Mouse (Mus musculus) ovary, postnatal 36 days (tissue): Measurements from ENCODE around the gene Itgb2.
A peak's percentile ranks its signal among the peaks of the same experiment; 100 is the strongest.

ENCODE experiments used
- DNase-seq: peaks from one replicate; pipeline ENCODE4 v3.0.0; 2022; ENCODE audit warnings: low spot score, mixed read lengths

The Itgb2 gene

DNA sequence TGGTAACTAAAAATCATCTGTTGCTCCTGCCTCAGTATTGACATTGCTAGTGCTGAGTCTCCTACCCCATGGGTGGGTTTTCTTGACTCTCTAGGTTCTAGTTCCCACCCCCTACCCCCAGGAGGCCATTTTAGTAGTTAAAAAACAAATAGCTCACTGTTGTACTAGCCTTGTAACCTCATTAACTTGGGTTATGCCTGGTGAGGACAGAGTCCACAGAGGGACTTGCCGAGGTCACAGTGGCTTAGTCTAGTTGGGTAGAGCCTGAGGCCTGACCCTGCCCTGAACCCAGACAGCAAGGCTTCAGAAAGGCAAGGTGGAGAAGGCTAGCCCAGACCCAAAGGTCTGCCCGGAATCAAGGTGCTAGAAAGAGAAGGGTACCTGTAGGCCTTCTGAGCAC is 58.0 kb downstream of the Itgb2 start:
- no peak for DNase-seq

DNA sequence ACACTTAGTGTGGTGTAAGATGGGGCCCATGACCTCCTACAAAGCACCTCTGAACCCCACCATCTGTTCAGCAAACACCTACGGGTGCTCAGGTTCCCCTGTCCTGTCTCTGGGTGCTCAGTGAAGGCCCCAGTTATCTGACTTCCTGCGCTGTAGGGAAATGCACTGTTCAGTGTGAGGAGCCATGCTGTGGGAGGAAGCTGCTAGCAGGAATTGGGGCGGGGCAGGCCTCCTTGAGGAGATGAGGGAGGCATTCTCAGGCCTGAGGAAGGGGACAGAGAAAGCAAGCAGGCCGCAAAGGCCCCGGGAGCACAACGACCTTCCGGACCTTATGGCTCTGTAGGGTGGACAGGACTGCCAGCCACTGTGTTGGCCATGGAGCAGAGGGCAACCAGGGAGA is 59.1 kb downstream of the Itgb2 start:
- DNase-seq = no peak

DNA sequence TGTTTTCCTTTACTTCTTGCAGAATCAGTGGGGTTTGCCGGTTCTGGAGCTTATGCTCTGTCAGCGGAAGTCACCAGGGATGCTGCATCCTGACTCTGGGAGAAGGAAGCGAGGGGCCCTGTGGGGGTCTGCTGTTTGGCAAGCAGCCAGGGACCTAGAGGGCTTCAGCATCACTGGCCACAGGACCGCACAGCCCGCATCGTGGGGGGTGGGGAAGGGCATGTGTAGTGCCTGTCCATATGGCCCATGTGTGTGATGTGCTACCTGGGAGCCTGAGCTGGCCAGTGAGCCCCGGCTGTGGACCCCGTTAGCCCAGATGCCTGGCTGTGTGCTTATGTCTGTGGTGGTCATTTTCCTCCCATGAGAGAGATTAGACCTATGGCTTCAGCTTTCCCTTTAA is 59.7 kb downstream of the Itgb2 start:
- no peak for DNase-seq

DNA sequence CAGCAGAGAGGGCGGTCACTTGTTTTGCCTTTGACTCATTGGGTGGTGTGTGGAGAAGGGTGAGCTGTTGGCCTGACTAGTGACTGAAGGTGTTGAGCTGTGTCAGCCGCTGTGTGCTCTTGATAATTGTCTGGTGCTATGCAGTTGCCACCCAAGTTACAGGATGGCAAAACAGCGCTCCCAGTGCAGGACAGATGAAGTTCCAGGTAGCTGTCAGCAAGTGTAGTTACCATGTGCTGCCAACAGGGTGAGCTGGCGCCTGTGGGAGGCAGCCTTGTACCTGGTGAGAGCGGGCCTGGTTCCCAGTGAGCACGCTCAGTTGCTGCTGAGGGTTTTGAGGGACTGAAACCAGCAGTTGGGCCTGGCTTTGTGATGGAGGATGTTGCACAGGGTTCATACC is 60.8 kb downstream of the Itgb2 start:
- peak; percentile 52 for DNase-seq

DNA sequence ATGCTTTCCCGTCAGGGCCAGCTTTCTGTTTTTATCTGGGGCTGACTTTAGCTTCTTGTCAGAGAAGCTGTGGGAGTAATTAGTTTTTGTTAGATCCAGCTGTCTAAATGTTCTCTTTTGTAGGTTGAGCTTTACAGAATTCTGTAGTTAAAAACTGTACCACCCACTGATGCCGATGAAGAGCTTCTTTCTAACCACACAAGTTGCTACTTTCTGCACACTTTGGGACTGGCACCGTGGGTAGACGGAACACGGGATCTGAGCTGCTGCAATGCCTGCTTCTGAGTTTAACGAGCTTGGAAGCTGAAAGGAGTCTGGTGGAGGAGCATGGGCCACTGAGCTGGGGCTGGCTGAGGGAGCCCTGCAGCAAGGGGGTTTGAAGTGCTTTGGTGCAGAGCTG is 61.5 kb downstream of the Itgb2 start:
- DNase-seq = no peak

DNA sequence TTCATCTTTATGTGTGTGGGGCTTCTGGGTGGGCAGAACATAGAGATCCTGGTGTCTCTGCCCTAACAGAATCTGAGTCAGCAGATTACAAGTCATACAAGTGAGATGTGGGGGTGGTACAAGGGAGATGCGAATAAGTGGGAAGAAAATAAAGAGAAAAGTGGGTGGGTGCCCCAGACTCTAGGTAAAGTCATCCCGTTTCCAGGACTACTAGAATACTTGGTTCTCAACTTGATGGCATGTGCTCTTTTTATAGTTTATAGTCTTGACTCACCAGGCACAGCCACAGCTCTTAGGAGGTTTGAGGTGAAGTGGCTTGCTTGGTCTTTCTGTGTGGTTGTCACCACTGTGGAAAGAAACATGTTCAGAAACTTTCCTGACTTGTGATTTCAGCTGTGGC is 66.0 kb downstream of the Itgb2 start:
- DNase-seq = no peak

DNA sequence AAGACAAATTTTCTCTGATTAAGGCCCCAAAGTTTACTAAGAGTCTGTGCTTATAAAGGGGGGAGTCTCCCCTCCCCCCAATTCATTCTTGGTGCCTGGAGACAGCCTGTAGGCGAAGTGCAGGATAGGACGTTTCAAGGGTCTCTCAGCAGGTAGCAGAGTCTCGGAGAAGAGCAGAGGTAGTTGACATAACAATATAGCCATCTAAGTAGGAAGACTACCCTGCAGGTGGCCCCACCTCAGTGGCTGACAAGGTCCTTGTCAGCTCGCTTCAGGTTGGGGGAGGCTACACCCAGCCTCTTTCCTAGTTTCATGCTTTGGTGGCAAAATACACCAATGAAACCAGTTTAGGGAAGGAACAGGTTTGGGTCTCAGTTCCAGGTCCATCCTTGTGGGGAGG is 73.0 kb downstream of the Itgb2 start:
- DNase-seq = no peak

DNA sequence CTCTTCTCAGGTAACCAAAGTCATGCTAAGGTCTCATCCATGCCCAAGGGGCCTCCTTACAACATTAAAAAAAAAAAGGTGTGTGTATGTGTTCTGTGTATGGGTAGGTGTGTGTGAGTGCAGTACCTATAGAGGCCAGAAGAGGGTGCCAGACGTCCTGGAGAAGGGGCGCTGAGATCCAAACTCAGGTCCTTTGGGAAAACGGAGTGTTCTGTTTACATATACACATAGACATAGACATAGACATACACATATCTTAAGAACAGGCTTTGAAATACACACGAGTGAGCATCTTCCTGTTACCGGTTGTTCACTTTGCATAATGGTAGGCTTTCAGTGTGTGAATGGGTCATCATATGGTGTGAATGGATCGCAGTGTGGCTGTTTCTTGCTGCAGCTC is 74.1 kb downstream of the Itgb2 start:
- DNase-seq = no peak

DNA sequence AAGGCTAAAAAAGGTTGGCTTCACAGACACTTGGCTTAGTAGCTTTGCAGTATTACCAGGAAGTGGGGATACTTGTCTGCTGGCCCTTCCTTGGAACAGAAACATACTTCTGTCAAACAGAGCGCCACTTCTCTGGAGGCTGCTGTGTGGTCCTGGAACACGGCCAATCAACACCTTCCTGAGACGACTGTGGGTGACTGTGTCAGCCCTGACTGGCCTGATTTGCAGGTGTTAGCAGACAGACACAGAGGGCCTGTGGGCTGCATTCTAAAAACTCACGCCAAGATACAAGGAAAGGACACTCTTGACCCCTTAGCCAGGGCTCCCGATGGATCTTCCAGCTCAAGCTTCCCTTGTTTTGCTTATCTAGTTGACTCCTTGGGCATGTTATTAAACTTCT is 74.9 kb downstream of the Itgb2 start:
- DNase-seq = no peak

DNA sequence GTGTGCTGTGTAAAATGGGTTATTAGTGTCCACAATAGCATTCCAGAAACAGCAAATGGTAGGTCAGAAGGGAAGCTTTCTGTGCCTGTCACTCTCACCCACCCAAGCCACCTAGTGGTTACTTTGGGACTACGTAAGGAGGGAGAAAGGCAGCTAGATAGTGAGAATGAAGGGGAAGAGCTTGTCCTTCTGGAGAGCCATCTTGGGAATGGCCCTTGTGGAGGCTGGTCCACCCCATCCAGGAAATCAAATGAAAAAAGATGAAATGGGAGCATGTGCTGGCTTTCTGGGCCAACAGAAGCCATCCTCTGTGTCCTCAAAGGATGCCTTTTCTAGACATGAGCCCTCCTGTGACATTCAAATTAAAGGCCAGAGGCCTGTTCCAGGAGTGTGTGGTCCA is 75.3 kb downstream of the Itgb2 start:
- DNase-seq = no peak

DNA sequence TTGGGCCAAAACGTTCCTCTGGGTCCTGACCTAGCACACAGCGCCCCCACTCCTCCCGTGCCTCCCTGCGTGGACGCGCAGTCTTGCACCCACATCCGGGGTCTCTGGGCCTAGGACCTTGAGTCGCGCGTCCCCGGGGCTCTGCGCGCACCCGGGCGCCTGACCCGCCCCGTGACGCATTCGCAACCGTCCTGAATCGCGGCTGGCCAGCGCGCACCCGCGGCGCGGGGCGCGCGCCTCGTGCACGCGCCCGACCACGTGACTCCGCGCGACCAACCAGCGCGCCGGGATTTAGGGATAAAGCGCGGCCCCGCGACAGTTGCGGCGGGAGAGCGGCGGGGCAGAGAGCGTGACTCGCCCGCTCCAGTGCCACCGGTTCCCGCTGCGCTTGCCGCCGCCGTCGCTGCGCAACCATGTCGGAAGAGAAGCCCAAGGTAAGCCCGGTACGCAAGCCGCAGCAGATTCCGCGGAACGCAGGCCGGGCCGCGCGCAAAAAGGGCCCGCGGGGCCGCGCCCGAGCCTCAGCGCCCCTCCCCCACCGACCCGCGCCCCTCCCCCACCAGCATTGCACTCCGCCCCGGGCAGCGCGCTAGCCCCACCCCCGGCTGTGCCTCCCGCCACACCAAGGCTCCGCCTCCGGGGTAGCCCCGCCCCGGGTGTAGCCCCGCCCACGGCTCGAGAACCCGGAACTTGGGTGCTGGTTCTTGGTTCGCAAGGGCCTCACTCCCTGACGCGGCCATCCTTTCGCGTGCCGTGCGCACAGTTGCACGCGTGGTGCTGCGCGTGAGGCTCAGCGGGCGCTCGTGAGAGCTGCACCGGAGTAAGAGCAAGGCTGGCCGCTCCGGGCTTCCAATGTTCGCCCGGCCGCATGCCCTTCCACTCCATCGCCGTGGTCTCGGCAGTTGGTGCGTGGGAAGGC is 76.1 kb downstream of the Itgb2 start, which contains the start of the genes Sumo3 and Gm49325:
Gene Sumo3, plus strand, starts transcription at position 190 of the 919 bp plus-strand sequence.
Gene Gm49325, plus strand, starts transcription at position 290 of the 919 bp plus-strand sequence.
- DNase-seq = peak; percentile 98

DNA sequence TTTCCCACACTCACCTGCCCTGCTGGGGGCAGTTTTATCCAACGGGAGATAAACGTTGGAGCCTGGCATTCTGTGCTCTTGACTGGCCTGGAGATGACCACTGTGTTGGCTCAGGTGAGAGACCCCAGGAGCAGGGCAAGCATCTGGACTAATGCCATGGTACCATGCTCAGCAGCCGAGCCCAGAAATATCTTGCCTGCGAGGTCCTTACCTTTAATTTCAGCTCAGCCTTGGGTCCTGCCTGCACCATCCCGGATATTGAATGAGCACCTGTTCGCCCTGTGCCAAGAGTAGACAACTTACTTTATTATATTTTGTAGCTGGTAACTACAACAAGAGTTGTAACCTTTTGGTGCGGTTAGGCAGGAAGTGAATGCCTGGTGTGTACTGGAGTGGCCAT is 76.8 kb downstream of the Itgb2 start:
- DNase-seq = no peak

DNA sequence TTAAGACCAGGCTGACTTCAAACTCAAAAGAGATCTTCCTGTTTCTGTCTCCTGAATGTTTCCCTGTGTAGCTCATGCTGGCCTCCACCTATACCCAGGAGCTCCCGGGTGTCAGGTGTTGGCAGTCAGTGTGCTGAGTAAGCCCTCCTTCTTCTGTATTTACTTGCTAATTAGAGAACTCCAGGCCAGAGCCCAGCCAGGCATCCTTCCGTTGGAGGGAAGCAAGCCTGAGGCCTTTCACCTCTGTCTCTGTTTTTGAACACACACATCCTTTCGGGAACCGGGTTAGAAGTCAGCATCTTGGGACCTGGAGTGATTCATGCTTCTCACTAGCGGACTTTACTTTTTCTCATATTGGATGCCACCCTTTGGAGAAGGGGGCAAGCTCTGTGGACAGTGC is 77.4 kb downstream of the Itgb2 start:
- DNase-seq = no peak

DNA sequence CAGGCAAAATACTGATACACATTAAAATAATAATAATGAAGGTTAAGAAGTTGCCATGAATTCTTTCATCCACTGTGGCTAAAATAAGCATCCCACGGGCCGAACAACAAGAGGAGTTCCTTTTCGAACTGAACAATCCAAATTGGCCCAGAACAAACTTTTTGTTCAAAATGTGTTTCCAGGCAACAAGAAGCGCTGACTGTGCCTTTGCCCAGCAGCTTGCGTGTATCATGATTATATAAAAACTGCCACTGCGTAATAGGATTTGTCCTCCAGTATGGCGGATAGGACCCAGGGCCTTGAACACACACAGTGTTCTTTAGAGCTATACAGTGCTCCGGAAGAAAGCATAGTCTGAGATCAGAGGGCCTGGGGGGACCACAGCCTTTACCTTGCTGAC is 78.5 kb downstream of the Itgb2 start:
- no peak for DNase-seq

DNA sequence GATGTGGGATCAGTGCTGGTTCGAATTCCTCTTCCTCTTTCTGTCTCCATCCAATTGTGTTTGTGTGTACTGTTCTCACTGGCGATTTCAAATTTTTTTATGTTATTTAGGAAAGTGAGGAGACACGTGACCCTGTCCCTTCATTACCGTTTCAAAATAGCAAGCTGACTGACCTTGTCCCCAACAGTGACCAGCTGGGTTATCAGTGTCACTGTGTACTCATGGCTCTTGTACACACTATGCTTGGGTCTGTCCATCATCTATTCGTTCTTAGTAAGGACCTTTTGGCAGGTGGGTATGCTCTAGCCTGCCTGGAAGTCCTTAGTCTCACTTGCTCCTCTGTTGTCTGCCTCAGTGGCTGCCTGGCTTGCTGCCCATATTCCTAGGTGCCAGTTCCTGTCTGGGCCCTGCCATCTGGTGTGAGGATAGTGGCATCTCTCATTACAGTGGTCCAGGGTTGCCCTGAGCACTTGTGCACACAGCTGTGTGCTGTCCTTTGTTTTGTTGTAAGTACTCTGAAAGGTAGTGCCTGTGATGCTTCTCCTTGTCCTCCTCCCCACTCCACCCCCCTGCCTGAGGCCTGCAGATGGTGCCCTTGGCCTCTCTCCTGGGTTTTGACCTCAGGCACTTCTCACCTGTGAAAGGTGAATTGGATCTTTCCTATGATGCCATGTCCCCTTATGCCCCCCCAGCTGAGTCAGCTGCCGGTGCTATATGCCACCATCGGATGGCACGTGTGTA is 80.3 kb downstream of the Itgb2 start:
- no peak for DNase-seq

DNA sequence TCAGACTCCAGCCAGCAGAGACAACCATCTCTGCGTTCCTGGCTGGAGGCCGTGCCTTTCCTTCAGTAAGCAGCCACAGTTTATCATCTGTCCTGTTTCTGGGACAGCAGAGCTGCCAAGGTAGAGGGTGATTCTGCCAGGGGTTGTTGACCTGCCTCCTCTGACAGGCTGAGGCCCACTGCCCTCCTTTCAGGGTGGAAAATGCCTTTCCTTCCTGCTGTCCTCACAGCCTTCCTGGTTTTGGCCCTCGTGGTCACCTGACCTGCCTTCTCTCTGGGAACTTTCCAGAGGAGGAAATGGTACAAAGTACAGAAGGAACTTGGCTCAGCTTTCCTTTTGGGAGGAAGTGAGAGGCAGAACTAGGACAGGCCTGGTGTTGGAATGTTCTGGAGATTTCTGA is 83.4 kb downstream of the Itgb2 start:
- DNase-seq = no peak
